Mouse (Mus musculus) megakaryocyte progenitor cell, adult 5-6 weeks (primary cell): Measurements from ENCODE around the gene Zfp992. TPM values are rescaled to one million over a fixed set of nuclear protein-coding genes. Genes with fewer than 3 reads are reported as not detected.
"Not testable (repeated sequence)": the region's sequence is repeated elsewhere in the genome, so short reads cannot be mapped to it uniquely, and the experiment has no call there.

Source experiments
- ATAC-seq: replicated peaks from 2 replicates; pipeline ENCODE4 v1.8.0; 2016; ENCODE audit warnings: mild to moderate bottlenecking, moderate TSS enrichment, inconsistent platforms; ENCODE audit not compliant: poor library complexity
- total RNA-seq, 2 experiments: library from RNA; stranded (forward) in 1 of 2; stranded (reverse) in 1 of 2; fragments of 157-497, 149-512 nt in 1 of 2; fragments of 200-1000 nt in 1 of 2; gene quantifications; 2 replicates each; pipeline versions ENCODE4 v1.2.3 to v1.2.4; 2015 to 2017

The Zfp992 gene
- total RNA-seq, 2 experiments from 2014 or later = 7.4 to 24.6 TPM

DNA sequence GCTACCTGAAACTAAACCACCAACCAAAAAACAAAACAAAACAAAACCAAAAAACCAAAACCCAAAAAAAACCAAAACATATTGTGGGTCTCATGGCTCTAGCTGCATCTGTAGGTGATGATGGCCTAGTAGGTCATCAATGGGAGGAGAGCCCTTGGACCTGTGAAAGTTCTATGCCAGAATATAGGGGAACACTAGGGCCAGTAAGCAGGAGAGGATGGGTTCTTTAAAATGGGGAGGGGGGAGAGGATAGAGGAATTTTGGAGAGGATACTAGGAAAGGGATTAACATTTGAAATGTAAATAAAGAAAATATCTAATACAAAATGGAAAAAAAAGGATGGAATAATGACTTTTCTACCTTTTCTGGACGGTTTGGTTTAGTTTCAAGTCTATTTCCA is 67.7 kb downstream of the Zfp992 start:
- no peak for ATAC-seq

DNA sequence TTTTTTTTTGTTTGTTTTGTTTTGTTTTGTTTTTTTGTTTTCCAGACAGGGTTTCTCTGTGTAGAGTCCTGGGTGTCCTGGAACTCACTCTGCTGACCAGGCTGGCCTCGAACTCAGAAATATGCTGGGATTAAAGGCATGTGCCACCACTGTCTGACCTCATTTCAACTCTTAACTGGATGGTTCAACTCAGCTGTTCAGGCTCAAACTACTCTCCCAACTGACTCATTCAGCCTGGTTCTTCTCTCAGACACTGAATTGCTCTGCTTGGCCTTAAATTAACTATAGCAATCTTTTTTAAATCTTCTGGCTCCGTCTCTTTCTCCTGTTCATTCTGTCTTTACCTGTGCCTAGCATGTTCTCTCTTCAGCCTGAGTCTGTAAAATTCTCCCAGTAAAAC is 68.3 kb downstream of the Zfp992 start:
- ATAC-seq = not testable (repeated sequence)

Other genes starting within 250 kb of the Zfp992 start
- 0.05 and 0.10 TPM in 2 replicates for gene Zfp981, start 53.0 kb downstream of the Zfp992 start, total RNA-seq (2015)
- gene Zfp981, start 53.0 kb downstream of the Zfp992 start, total RNA-seq (2017) = not detected in 2 replicates
- gene Zfp993, start 161.9 kb downstream of the Zfp992 start, total RNA-seq (2015) = 54.2 and 86.1 TPM in 2 replicates
- 25.3 and 28.9 TPM in 2 replicates for gene Zfp993, start 161.9 kb downstream of the Zfp992 start, total RNA-seq (2017)